Comparison of ENCODE assay signal across 7 mouse cellular contexts in the genomic region with DNA sequence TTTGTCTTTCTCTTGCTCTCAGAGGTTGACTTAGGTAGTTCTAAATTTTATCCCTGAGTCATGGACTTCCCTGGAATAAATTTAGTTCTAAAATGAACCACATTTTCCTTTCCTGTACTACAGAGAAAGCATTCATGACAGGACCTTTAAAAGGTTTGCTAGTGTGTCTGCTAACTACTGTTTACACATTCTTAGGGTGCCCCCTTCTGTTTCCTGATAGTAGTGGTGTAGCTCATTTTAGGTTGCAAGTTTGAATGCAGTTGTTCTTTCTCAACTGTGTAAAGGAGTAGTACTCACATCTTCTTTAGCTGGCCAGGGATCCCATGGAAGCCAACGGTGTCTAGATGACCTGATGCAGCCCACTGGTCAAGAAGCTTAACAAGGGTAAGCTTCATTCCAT.
DNase-seq lines count a peak whose midpoint lies in the region; ATAC-seq lines count a peak whose summit lies in the region.

No protein-coding gene starts in this region.

- no peaks in the 10 kb centered on the region for H3K36me3 ChIP-seq in intestine, embryonic 16.5 days (ENCODE audit: control insufficient read depth, insufficient read depth, low read length)

- no peaks in the 10 kb centered on the region for H3K27me3 ChIP-seq in intestine, embryonic 16.5 days (replicated peaks; ENCODE audit: control insufficient read depth, insufficient read depth, low read length)

- ATAC-seq in erythroid progenitor cell, adult 5-6 weeks (replicated peaks; ENCODE audit: low FRiP score, poor library complexity, severe bottlenecking): no peak
- no peak for ATAC-seq in intestine, embryonic 16.5 days

- no peak overlapping the region for H3K27ac ChIP-seq in intestine, embryonic 16.5 days (ENCODE audit: low read length)

- DNase-seq in left cerebral cortex, adult 11 months (ENCODE audit: low spot score): peak; percentile 67
- no peak for DNase-seq in left cerebral cortex, postnatal 4 days
- DNase-seq in ZHBTc4 (ENCODE audit: low read depth, low spot score): peak; percentile 59
- peak; percentile 59 for DNase-seq in embryo, embryonic 11 days
- DNase-seq in left cerebral cortex, adult 18-20 months (ENCODE audit: low spot score in 2 of 2): peak; percentile 42 to 57

- H3K4me2 ChIP-seq in intestine, embryonic 16.5 days (ENCODE audit: low read depth, low read length): no peak overlapping the region

- 50% methylated on average over 1 of the region's 1 CpGs for WGBS in intestine, embryonic 16.5 days

- intact Hi-C loops in left cerebral cortex, postnatal 4 days (cut with DNase I): loop anchor here (2.0 to 5.0 kb wide), 3 partner anchors 376 to 624 kb away; a partner anchor contains a TSS

- no peak overlapping the region for H3K4me3 ChIP-seq in intestine, embryonic 16.5 days (ENCODE audit: low read length)

- H3K9ac ChIP-seq in intestine, embryonic 16.5 days (ENCODE audit: low read depth, low read length): no peak overlapping the region

- no peaks in the 10 kb centered on the region for H3K9me3 ChIP-seq in intestine, embryonic 16.5 days (ENCODE audit: control insufficient read depth, low read length)

- no peaks in the 10 kb centered on the region for H3K4me1 ChIP-seq in intestine, embryonic 16.5 days (ENCODE audit: control insufficient read depth, insufficient read depth, low read length)
